Mouse (Mus musculus) heart, postnatal 0 days (tissue): ENCODE data around the gene Lrrc75a.

Source experiments
- CTCF ChIP-seq: IDR thresholded peaks from 2 replicates; pipeline ENCODE4 v1.5.1; 2016; ENCODE audit warnings: antibody characterized with exemption, control low read depth, low read depth
- EP300 ChIP-seq: IDR thresholded peaks from 2 replicates; pipeline ENCODE4 v1.6.1; 2016; ENCODE audit warnings: antibody characterized with exemption, low read depth

- TF ChIP-seq CTCF, result no peak
- TF ChIP-seq EP300, result no peak
Measured at GRCm38 (mm10) chr11:62637401-62637800, 10.9 kb downstream of the Lrrc75a start.
